Mouse (Mus musculus) CD4-positive, CD25-positive, alpha-beta regulatory T cell, adult 4 months (primary cell): Measurements from ENCODE around the gene Dus2. TPM values are rescaled to one million over a fixed set of nuclear protein-coding genes. Genes with fewer than 3 reads are reported as not detected.
"Not testable (repeated sequence)": the region's sequence is repeated elsewhere in the genome, so short reads cannot be mapped to it uniquely, and the experiment has no call there.

Source experiments
- ATAC-seq: one replicate; pipeline ENCODE4 v1.8.0; 2017
- polyA plus RNA-seq, 2 experiments: library from polyadenylated mRNA; unstranded; fragments of 100-300 nt; shearing (Covaris generic); gene quantifications; one replicate each; pipeline ENCODE4 v1.2.1; 2017

Dus2 gene
- polyA plus RNA-seq, 2 experiments from 2014 or later = 24.3 to 30.5 TPM

GRCm38 (mm10) chr8:105991546-105991945 lies 409 bp downstream of the Dus2 start:
- ATAC-seq = no peak

- peak; percentile 76 for ATAC-seq
Observed at GRCm38 (mm10) chr8:105992499-105992898, 1.4 kb downstream of the Dus2 start.

- no peak for ATAC-seq
Observed at GRCm38 (mm10) chr8:105993226-105993625, 2.1 kb downstream of the Dus2 start.

DNA sequence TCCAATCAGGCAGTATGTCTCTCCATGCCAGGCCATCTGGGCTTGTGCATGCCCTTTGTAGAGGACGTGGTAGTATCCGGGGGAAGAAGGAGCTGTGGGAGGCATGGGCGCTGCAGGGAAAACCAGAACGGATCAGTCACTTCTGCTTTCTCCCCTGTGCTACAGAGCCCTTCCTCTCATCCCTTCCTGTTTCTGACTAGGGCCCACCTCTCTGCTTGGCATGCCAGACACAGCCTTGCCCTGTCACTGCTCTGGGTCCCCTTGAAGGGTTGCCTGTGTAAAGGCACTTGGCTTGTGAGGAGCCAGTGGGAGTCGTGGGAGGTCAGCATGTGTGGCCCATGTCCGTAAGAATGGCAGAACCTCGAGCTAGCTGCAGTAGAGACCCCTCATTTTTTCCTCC lies 5.2 kb downstream of the Dus2 start:
- ATAC-seq = no peak

- no peak for ATAC-seq
Observed at GRCm38 (mm10) chr8:105998971-105999370, 7.8 kb downstream of the Dus2 start.

GRCm38 (mm10) chr8:106001908-106002307 lies 10.8 kb downstream of the Dus2 start:
- no peak for ATAC-seq

DNA sequence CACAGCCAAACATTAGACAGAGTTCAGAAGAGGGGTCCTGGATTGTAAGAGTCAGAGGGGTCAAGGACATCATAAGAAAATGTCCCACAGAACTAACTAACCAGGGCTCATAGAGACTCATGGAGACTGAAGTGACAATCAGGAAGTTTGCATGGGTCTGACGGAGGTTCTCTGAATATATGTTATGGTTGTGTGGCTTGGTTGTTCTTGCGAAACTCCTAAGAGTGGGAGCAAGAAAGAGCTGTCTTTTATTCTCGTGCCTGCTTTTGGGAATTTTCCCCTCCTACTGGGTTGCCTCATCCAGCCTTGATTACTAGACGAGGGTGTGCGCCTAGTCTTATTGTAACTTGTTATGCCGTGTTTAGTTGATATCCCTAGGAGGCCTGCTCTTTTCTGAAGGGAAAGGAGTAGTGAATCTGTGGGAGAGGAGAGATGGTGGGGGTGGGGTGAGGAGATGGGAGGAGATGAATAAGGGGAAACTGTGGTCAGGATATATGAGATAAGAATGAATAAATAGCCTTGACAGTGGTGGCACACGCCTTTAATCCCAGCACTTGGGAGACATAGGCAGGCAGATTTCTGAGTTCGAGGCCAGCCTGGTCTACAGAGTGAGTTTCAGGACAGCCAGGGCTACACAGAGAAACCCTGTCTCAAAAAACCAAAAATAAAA lies 13.5 kb downstream of the Dus2 start:
- ATAC-seq = no peak

- no peak for ATAC-seq
Observed at GRCm38 (mm10) chr8:106005875-106006274, 14.7 kb downstream of the Dus2 start, which contains the start of gene Dpep2nb. Gene Dpep2nb (minus strand): TSS chr8:106005975.

GRCm38 (mm10) chr8:106006413-106006812 lies 15.3 kb downstream of the Dus2 start:
- no peak for ATAC-seq

GRCm38 (mm10) chr8:106007135-106007534 lies 16.0 kb downstream of the Dus2 start:
- ATAC-seq = peak; percentile 66

GRCm38 (mm10) chr8:106007891-106008290 lies 16.8 kb downstream of the Dus2 start:
- not testable (repeated sequence) for ATAC-seq

GRCm38 (mm10) chr8:106010748-106011642 lies 19.9 kb downstream of the Dus2 start:
- ATAC-seq = peak; percentile 86

- ATAC-seq = peak; percentile 8
Observed at GRCm38 (mm10) chr8:106011643-106011986, 20.5 kb downstream of the Dus2 start, which contains the start of gene Ddx28. Gene Ddx28 (minus strand): TSS chr8:106011882.

- ATAC-seq = not testable (repeated sequence)
Observed at GRCm38 (mm10) chr8:106012203-106012602, 21.1 kb downstream of the Dus2 start.

- ATAC-seq = no peak
Observed at GRCm38 (mm10) chr8:106016284-106016683, 25.1 kb downstream of the Dus2 start.

GRCm38 (mm10) chr8:106017130-106017529 lies 26.0 kb downstream of the Dus2 start:
- peak; percentile 67 for ATAC-seq

GRCm38 (mm10) chr8:106018039-106018438 lies 26.9 kb downstream of the Dus2 start:
- ATAC-seq = no peak

DNA sequence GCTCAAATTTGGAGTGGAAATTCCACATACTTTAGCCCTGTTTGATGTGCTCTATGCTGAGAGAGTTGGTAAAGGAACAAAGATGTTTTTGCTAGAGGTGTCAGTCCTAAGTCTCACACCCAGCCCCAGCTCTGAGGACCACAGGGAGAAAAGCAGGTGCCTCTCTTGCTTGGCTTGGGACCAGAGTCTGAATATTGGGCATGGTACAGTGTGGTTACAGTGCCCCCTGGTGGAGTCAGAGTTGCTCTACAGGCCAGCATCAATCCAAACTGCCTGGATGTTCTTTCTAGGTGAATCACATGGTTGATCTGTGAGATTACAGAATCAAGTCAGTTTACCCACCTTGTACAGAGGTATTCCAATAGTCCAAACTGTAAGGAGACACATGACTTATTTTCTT lies 31.3 kb downstream of the Dus2 start:
- ATAC-seq = peak; percentile 90

DNA sequence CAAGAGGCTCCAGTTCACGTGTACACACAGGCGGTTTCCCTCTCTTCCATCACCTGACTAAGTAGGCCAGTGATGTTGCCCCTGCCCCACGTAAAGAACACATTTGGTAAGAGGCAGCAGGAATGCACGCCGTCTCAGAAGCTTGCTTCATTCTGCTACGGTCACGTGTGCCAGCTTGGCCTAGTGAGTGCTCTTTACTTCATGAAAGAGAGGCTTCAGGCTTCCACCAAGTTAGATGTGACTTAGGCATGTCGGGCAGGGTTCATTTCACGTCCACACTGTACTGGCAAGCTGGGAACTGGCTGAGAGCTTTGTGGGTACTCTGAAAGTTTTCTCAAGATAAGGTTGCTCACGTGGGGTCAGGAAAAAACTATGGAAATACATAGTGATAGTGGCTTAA lies 47.6 kb downstream of the Dus2 start:
- ATAC-seq = no peak

DNA sequence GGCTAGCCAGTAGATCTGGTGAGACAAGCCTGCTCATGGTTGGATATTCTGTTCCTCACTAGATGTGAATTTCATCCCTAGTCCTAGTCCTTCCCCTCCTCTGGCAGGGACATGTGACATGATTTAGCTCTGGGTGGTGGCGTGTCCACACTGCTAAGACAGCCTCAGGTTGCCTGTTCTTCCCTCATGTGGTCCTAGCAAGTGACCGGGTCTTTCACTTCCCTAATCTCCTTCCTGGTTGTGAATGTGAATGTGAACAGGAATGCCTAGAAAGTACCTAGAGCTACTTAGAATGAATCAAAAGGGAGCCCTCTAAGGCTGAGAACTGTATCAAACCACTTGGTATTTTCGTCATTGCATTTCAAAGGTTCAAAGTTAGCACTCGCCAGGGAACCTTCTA lies 48.5 kb downstream of the Dus2 start:
- no peak for ATAC-seq

DNA sequence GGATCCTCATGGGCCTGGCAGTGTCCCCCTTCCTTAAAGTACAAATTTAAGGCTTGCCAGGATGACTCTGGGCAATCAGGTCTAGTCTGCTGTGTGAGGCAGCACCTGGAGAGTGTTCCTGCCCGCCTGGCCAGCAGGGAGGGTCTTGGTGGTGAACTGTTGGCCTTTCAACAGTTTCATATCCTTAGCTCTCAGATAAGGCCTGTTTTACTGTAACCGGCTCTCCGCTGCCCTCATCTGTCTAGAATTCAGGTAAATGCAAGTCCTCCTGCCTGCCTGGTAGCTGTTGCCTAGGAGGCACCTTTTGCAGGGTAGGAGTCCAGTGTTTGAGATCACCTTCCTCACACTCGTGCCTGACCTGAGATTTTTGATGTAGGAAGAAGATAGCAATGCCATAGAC lies 49.1 kb downstream of the Dus2 start:
- no peak for ATAC-seq

DNA sequence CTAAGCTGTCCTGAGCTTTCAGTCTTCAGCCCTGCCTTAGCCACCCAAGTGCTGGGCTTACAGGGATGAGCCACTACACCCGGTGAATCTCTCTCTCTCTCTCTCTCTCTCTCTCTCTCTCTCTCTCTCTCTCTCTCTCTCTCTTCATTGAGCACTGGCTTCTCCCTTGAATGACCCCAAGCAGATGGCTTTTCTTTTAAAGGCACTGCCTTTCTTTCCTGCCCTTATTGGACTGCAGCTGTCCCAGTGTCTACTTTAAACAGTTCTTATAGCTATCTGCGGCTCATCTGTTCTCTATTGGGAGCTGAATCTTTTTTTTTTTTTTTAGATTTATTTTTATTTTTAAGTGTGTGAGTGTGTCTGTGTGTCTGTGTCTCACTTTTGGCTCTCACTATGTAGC lies 51.9 kb downstream of the Dus2 start:
- ATAC-seq = no peak

- ATAC-seq = no peak
Observed at GRCm38 (mm10) chr8:106044151-106044550, 53.0 kb downstream of the Dus2 start.
